Mouse (Mus musculus) neutrophil, adult 83 days (primary cell): ENCODE data around the gene AK157302. TPM values are rescaled to one million over a fixed set of nuclear protein-coding genes. Genes with fewer than 3 reads are reported as not detected.

Source experiments
- total RNA-seq, 2 experiments: library from RNA; stranded (reverse); gene quantifications; one replicate each; pipeline ENCODE4 v1.2.4; 2023

The AK157302 gene
- total RNA-seq: 1 to 10 TPM; 2.4 to 2.7 TPM

DNA sequence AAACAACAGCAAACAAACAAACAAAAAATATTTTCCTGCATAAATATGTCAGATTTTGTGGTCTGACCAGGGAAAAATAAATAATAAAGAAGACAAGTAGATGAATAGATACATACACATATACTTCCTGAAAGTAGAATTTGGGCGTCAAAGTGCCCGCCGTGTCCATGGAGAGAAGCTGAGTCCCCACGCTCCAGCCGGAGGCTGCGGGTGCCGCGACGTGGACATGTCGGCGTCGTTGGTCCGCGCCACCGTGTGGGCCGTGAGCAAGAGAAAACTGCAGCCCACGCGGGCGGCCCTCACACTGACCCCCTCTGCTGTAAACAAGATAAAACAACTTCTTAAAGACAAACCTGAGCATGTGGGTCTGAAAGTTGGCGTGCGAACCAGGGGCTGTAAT, at the start of gene AK157302:
TSS of gene AK157302 (plus strand) at position 144 of the 400 bp plus-strand sequence.

DNA sequence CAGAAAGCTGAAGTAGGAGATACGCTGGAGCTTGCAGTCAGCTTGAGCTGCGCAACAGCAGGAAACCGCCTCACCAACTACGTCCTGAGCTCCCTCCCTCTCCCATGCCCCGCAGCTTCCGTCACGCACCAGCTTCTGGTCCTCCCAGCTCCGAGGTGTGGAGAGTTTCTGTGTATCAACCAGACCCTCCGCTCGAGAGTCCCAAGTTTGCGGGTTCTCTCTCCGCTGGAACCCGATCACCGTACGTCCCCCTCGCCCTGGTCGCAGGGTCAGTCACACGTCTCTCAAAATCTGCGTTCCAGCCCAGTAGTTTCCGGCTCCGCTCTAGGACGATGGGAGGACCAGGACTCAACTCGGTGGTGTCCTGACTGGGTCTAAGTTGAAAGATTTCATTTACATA, 41.6 kb upstream of the AK157302 start, which contains the start of gene Zscan26:
TSS of gene Zscan26 (minus strand) at position 282 of the 400 bp plus-strand sequence.

DNA sequence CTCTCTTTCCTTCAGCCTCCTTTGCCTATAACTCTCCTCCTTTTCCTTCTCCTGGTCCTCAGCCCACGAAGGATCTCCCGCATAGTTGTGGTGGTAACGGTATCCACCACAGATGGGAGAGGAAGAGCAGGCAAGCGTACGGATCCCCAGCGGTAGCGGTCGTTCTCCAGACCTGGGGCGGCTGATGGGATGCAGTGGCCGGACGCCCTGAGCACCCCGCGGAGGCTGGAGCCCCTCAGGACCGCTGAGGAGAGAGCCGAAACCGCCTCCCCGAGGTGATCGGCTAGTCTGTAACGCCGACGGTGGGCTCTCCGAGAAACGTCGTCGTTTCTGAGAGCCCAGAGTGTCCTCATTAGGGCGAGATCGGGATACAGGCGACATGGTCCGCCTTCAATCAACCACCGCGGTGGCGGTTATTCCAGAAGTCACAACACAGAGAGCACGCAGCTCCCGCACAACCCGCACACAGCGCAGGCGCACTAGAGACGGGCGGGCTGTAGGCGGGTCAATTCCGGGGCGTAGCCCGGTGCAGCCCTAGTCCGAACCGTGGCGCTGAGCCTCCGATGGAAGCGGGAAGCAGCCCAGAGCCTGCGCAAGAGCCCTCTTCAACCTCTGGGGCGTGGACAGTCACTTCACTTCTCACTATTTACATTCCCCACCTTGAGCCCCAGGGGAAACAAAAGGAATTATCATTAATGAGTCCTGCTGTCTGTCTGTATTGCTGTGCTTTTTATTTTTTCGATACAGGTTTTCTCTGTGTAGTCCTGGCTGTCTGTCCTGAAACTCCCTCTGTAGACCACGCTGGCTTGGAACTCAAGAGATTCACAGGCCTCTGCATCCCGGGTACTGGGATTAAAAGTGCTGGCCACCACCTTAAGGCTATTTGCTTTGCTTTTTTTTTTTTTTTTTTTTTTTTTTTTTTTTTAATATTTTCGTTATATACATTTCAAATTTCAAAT, 26.7 kb upstream of the AK157302 start, which contains the start of gene Nkapl:
TSS of gene Nkapl (minus strand) at position 449 of the 959 bp plus-strand sequence.

DNA sequence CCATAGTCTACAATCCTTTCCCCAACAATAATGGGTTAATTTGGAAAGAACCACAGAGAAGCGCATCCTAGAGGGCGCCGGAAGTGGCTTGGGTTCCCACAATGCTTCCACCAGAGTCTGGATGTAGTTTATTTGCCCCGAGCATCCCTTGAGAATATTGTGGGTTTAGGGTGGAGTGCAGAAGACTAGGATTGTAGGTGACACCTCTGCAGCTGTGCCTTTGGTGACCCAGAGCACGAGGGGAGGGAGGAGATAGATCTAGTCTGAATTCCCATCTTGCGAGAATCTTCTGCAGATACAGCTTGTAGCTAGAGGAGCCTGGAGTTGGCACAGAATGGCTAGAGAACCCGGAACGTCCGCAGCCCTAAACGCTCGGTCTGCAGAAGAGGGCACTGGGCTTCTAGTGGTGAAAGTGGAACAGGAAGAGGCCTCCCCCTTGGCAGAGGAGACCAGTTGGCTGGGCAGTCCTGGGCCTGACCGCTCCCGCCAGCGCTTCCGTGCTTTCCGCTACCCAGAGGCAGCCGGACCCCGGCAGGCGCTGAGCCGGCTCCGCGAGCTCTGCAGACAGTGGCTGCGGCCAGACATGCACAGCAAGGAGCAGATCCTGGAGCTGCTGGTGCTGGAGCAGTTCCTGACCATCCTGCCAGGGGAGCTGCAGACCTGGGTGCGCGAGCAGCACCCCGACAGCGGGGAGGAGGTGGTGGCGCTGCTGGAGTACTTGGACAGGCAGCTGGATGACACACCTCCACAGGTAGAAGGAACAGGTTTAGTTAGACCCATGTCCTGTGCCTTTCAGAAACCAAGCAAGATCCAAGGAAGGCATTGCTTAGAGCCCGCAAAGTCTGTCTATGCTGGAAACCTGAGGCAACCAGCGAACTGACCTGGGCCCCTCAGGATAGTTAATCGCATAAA, 16.0 kb upstream of the AK157302 start, which contains the start of the genes Zkscan4 and Gm10065:
TSS of gene Zkscan4 (plus strand) at position 149 of the 912 bp plus-strand sequence.
TSS of gene Gm10065 (minus strand) at position 683 of the 912 bp plus-strand sequence.

DNA sequence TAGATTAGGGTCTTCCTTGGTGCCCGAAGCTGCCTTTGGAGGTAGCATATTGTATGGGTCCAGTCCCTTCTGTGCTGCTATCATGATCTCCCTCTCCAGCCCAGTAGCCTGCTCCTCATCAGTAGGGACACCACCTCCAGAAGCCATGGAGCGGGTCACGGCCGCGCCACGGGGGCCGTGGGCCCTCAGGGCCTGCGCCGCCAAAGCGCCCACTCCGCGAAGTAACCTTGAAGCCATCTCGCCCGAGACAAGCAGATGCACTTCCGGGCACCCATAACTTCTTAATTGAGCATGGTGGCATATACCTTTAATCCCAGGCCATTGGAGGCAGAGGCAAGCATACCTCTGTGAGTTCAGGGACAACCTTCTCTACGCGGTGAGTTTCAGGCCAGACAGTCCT, 6.2 kb downstream of the AK157302 start, which contains the start of gene Gm11273:
TSS of gene Gm11273 (minus strand) at position 237 of the 400 bp plus-strand sequence.

DNA sequence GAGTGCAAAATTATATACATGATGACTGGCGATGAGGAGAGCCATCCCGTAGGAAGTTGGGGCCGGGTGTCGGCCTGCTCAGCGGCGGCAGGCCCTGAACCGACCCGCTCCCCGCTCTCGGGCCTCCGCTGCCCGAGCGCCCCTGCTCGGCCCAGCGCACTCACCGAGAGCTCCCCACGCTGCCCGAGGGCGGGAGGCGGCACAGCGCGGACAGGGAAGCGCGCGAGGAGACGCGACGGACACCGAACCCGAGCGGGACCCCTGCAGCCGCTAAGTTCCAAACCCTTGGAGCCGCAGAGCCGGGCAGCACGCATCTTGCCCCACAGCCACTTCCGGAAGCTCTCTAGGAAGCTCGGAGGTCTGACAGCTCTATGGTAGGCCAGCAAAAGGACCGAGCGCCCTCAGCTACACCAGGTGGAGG, 35.8 kb downstream of the AK157302 start, which contains the start of gene Zkscan8:
TSS of gene Zkscan8 (minus strand) at position 340 of the 421 bp plus-strand sequence.

DNA sequence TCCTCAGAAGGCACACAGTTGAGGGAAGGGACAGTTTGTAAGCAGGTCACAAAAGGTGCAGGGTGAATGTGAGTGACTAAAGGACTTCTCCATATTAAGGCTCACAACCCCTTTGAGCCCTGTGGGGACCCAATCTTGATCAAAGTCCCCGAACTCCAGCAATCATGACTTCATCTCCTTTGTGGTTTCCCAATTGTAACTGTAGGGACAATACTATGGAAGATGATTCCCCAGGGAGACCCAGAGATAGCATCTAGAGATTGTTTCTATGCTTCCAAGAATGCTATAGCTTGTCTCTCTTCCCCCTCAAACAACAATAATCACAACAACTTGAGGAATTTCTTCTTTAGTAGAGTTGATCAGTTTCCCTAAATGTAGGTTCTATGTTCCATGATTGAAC, 47.7 kb downstream of the AK157302 start, which contains the start of gene Olfr1366:
TSS of gene Olfr1366 (minus strand) at position 101 of the 400 bp plus-strand sequence.

Other genes starting within 250 kb of the AK157302 start
- gene Gpx5, start 202.5 kb upstream of the AK157302 start, total RNA-seq: not detected
- not detected for gene Gpx6, start 183.1 kb upstream of the AK157302 start, total RNA-seq
- gene Olfr1367, start 148.3 kb upstream of the AK157302 start, total RNA-seq: not detected
- gene Zscan12, start 132.4 kb upstream of the AK157302 start, total RNA-seq: 1 to 10 TPM; 2.3 to 2.9 TPM
- 10 to 100 TPM; 23.5 to 24.5 TPM for gene Zkscan3, start 92.5 kb upstream of the AK157302 start, total RNA-seq
- not detected for gene Pgbd1, start 54.2 kb upstream of the AK157302 start, total RNA-seq
- 1 to 10 TPM; 8.4 to 9.1 TPM for gene Zscan26, start 41.5 kb upstream of the AK157302 start, total RNA-seq
- not detected for gene Nkapl, start 26.7 kb upstream of the AK157302 start, total RNA-seq
- gene Zkscan4, start 16.3 kb upstream of the AK157302 start, total RNA-seq: under 1 TPM in 1 of 2 experiments, not detected in 1; 0.22 TPM
- gene Gm10065, start 15.8 kb upstream of the AK157302 start, total RNA-seq: not detected
- 10 to 100 TPM; 11.5 to 12.9 TPM for gene Gm11273, start 6.2 kb downstream of the AK157302 start, total RNA-seq
- 1 to 10 TPM; 2.4 to 3.9 TPM for gene Zkscan8, start 35.9 kb downstream of the AK157302 start, total RNA-seq
- not detected for gene Olfr1366, start 47.6 kb downstream of the AK157302 start, total RNA-seq
- gene Olfr1535, start 64.7 kb downstream of the AK157302 start, total RNA-seq: not detected
- gene Olfr1364, start 86.5 kb downstream of the AK157302 start, total RNA-seq: not detected
- gene Olfr1362, start 118.8 kb downstream of the AK157302 start, total RNA-seq: not detected
- not detected for gene Olfr11, start 147.3 kb downstream of the AK157302 start, total RNA-seq
- gene Olfr1361, start 168.2 kb downstream of the AK157302 start, total RNA-seq: not detected
- gene Olfr1360, start 182.2 kb downstream of the AK157302 start, total RNA-seq: not detected
- not detected for gene Olfr1359, start 202.9 kb downstream of the AK157302 start, total RNA-seq
- 1,000 to 10,000 TPM; 1,112 to 1,155 TPM for gene Hist1h2bl, start 220.9 kb downstream of the AK157302 start, total RNA-seq
- 100 to 1,000 TPM; 381 to 445 TPM for gene Hist1h2ai, start 221.2 kb downstream of the AK157302 start, total RNA-seq
- gene Hist1h3h, start 222.4 kb downstream of the AK157302 start, total RNA-seq: 1,000 to 10,000 TPM; 1,706 to 1,716 TPM
- 100 to 1,000 TPM; 312 to 338 TPM for gene Hist1h2bm, start 226.8 kb downstream of the AK157302 start, total RNA-seq
- gene Hist1h4j, start 239.8 kb downstream of the AK157302 start, total RNA-seq: 100 to 1,000 TPM; 189 to 204 TPM